Mouse (Mus musculus): ENCODE data around the gene Msantd1. TPM values are rescaled to one million over a fixed set of nuclear protein-coding genes. Genes with fewer than 3 reads are reported as not detected.
A peak's percentile ranks its signal among the peaks of the same experiment; 100 is the strongest.

Gene Msantd1
- polyA plus RNA-seq, 1 experiment from 2014 or later, result 5.5 TPM

GRCm38 (mm10) chr5:34951161-34951834, 43.5 kb downstream of the Msantd1 start:
- WGBS, result 91% methylated on average over 8 of the region's 8 CpGs
- Histone ChIP-seq H3K36me3 (ENCODE audit: control insufficient read depth, insufficient read depth, low read length) (no peaks in the 10 kb centered on the region), H3K9me3 (replicated peaks; ENCODE audit: control insufficient read depth, low read length) (no peaks in the 10 kb centered on the region), H3K27ac (ENCODE audit: low read depth, low read length) (0 out of 2 replicates have a peak overlapping the region, but pooled peaks have one; percentile 89), H3K9ac (ENCODE audit: low read length) (peak overlapping the region; percentile 99; the same call in 1 of the 2 replicates), H3K4me3 (ENCODE audit: low read depth, low read length) (peak overlapping the region; percentile 94), H3K4me1 (ENCODE audit: control insufficient read depth, insufficient read depth, low read length) (peaks cover 34% of the 10 kb centered on the region), H3K4me2 (ENCODE audit: low read length) (peak overlapping the region; percentile 80), H3K27me3 (replicated peaks; ENCODE audit: control insufficient read depth, insufficient read depth, low read length) (no peaks in the 10 kb centered on the region)
- ATAC-seq (no peak), DNase-seq (ENCODE audit: low spot score) (no peak)

DNA sequence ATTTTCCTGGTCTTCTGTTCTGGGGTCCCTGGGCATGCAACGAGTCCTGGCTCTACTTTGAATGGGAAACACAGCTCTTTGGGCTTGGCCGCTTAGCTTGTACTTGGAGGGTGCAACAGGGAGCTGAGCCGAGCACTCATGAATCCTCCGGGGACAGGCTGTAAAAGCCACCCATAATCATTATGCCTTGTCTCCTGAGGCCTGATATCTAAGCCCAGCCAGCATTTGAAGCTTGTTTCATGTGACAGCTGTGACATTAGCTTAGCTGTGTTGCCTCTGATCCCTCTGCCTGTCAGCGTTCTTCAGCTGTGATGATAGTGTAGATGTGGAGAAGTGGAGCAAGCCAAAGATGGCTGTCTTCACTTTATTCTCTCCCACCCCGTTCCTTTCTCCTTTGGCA, 46.7 kb downstream of the Msantd1 start:
- no peak overlapping the region for H3K4me3 ChIP-seq (ENCODE audit: low read depth, low read length)
- H3K9ac ChIP-seq (ENCODE audit: low read length), result peak overlapping the region; percentile 35; the same call in 1 of the 2 replicates
- no peaks in the 10 kb centered on the region for H3K36me3 ChIP-seq (ENCODE audit: control insufficient read depth, insufficient read depth, low read length)
- H3K4me1 ChIP-seq (ENCODE audit: control insufficient read depth, insufficient read depth, low read length), result peaks cover 46% of the 10 kb centered on the region
- no peak overlapping the region for H3K4me2 ChIP-seq (ENCODE audit: low read length)
- peak overlapping the region; percentile 30; the same call in 1 of the 2 replicates for H3K27ac ChIP-seq (ENCODE audit: low read depth, low read length)
- no peak for DNase-seq (ENCODE audit: low spot score)
- WGBS, result 74% methylated on average over 6 of the region's 6 CpGs
- H3K27me3 ChIP-seq (replicated peaks; ENCODE audit: control insufficient read depth, insufficient read depth, low read length), result no peaks in the 10 kb centered on the region
- H3K9me3 ChIP-seq (replicated peaks; ENCODE audit: control insufficient read depth, low read length), result no peaks in the 10 kb centered on the region
- ATAC-seq, result no peak

- ATAC-seq, result no peak
- Histone ChIP-seq H3K36me3 (ENCODE audit: control insufficient read depth, insufficient read depth, low read length) (no peaks in the 10 kb centered on the region), H3K27ac (ENCODE audit: low read depth, low read length) (0 out of 2 replicates have a peak overlapping the region, but pooled peaks have one; percentile 30), H3K9ac (ENCODE audit: low read length) (no peak overlapping the region), H3K9me3 (replicated peaks; ENCODE audit: control insufficient read depth, low read length) (no peaks in the 10 kb centered on the region), H3K27me3 (replicated peaks; ENCODE audit: control insufficient read depth, insufficient read depth, low read length) (no peaks in the 10 kb centered on the region), H3K4me3 (ENCODE audit: low read depth, low read length) (no peak overlapping the region), H3K4me1 (ENCODE audit: control insufficient read depth, insufficient read depth, low read length) (peaks cover 39% of the 10 kb centered on the region), H3K4me2 (ENCODE audit: low read length) (no peak overlapping the region)
- WGBS, result 64% methylated on average over 5 of the region's 5 CpGs
- DNase-seq (ENCODE audit: low spot score), result peak; percentile 52
Observed at GRCm38 (mm10) chr5:34955630-34956029, 47.8 kb downstream of the Msantd1 start.

GRCm38 (mm10) chr5:34956151-34956550, 48.3 kb downstream of the Msantd1 start:
- H3K36me3 ChIP-seq (ENCODE audit: control insufficient read depth, insufficient read depth, low read length), result no peaks in the 10 kb centered on the region
- no peak overlapping the region for H3K4me3 ChIP-seq (ENCODE audit: low read depth, low read length)
- ATAC-seq, result no peak
- no peak overlapping the region for H3K27ac ChIP-seq (ENCODE audit: low read depth, low read length)
- peaks cover 34% of the 10 kb centered on the region for H3K4me1 ChIP-seq (ENCODE audit: control insufficient read depth, insufficient read depth, low read length)
- WGBS, result 92% methylated on average over 7 of the region's 7 CpGs
- H3K9ac ChIP-seq (ENCODE audit: low read length), result no peak overlapping the region
- H3K27me3 ChIP-seq (replicated peaks; ENCODE audit: control insufficient read depth, insufficient read depth, low read length), result no peaks in the 10 kb centered on the region
- DNase-seq (ENCODE audit: low spot score), result no peak
- H3K9me3 ChIP-seq (replicated peaks; ENCODE audit: control insufficient read depth, low read length), result no peaks in the 10 kb centered on the region
- no peak overlapping the region for H3K4me2 ChIP-seq (ENCODE audit: low read length)

- DNase-seq (ENCODE audit: low spot score) (peak; percentile 61), ATAC-seq (peak; percentile 49; the same call in 1 of the 2 replicates)
- 85% methylated on average over 2 of the region's 2 CpGs for WGBS
- Histone ChIP-seq H3K4me3 (ENCODE audit: low read depth, low read length) (no peak overlapping the region), H3K36me3 (ENCODE audit: control insufficient read depth, insufficient read depth, low read length) (no peaks in the 10 kb centered on the region), H3K4me2 (ENCODE audit: low read length) (no peak overlapping the region), H3K27me3 (replicated peaks; ENCODE audit: control insufficient read depth, insufficient read depth, low read length) (no peaks in the 10 kb centered on the region), H3K27ac (ENCODE audit: low read depth, low read length) (no peak overlapping the region), H3K9ac (ENCODE audit: low read length) (no peak overlapping the region), H3K9me3 (replicated peaks; ENCODE audit: control insufficient read depth, low read length) (no peaks in the 10 kb centered on the region), H3K4me1 (ENCODE audit: control insufficient read depth, insufficient read depth, low read length) (peaks cover 29% of the 10 kb centered on the region)
Observed at GRCm38 (mm10) chr5:34957015-34957414, 49.2 kb downstream of the Msantd1 start.

DNA sequence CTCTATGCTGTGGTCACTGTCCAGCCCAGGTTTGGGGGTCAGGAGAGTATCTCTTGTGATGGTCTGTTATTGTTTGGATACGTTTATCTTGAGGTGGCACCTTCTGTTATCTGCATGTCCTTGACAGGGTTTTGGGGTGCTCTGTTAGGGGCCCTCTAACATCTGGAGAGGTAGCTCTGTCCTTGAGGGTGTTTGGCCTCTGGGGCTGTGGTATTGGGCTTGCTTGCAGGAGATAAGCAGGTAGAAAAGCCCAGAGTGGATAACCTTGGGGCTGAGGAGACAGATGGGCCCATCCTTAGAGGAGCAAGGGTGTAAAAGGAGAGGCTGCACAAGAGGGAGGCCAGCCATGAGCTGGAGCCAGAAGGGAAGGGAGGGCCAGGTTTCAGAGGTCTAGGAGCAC, 52.2 kb downstream of the Msantd1 start:
- Histone ChIP-seq H3K9me3 (replicated peaks; ENCODE audit: control insufficient read depth, low read length) (no peaks in the 10 kb centered on the region), H3K9ac (ENCODE audit: low read length) (no peak overlapping the region), H3K36me3 (ENCODE audit: control insufficient read depth, insufficient read depth, low read length) (peaks cover 7% of the 10 kb centered on the region), H3K27ac (ENCODE audit: low read depth, low read length) (no peak overlapping the region), H3K4me3 (ENCODE audit: low read depth, low read length) (no peak overlapping the region), H3K27me3 (replicated peaks; ENCODE audit: control insufficient read depth, insufficient read depth, low read length) (no peaks in the 10 kb centered on the region), H3K4me1 (ENCODE audit: control insufficient read depth, insufficient read depth, low read length) (peaks cover 26% of the 10 kb centered on the region), H3K4me2 (ENCODE audit: low read length) (no peak overlapping the region)
- WGBS, result 90% methylated on average over 1 of the region's 1 CpGs
- ATAC-seq (no peak), DNase-seq (ENCODE audit: low spot score) (no peak)

GRCm38 (mm10) chr5:34965531-34965930, 57.7 kb downstream of the Msantd1 start:
- Histone ChIP-seq H3K27ac (ENCODE audit: low read depth, low read length) (no peak overlapping the region), H3K36me3 (ENCODE audit: control insufficient read depth, insufficient read depth, low read length) (peaks cover 50% of the 10 kb centered on the region), H3K27me3 (replicated peaks; ENCODE audit: control insufficient read depth, insufficient read depth, low read length) (no peaks in the 10 kb centered on the region), H3K9me3 (replicated peaks; ENCODE audit: control insufficient read depth, low read length) (no peaks in the 10 kb centered on the region), H3K4me1 (ENCODE audit: control insufficient read depth, insufficient read depth, low read length) (no peaks in the 10 kb centered on the region), H3K4me3 (ENCODE audit: low read depth, low read length) (no peak overlapping the region), H3K4me2 (ENCODE audit: low read length) (no peak overlapping the region), H3K9ac (ENCODE audit: low read length) (no peak overlapping the region)
- ATAC-seq (no peak), DNase-seq (ENCODE audit: low spot score) (no peak)
- 93% methylated on average over 12 of the region's 12 CpGs for WGBS

- H3K27ac ChIP-seq (ENCODE audit: low read depth, low read length), result no peak overlapping the region
- no peak overlapping the region for H3K4me3 ChIP-seq (ENCODE audit: low read depth, low read length)
- H3K4me2 ChIP-seq (ENCODE audit: low read length), result no peak overlapping the region
- no peaks in the 10 kb centered on the region for H3K4me1 ChIP-seq (ENCODE audit: control insufficient read depth, insufficient read depth, low read length)
- no peaks in the 10 kb centered on the region for H3K27me3 ChIP-seq (replicated peaks; ENCODE audit: control insufficient read depth, insufficient read depth, low read length)
- DNase-seq (ENCODE audit: low spot score) (no peak), ATAC-seq (no peak)
- no peak overlapping the region for H3K9ac ChIP-seq (ENCODE audit: low read length)
- WGBS, result 80% methylated on average over 5 of the region's 5 CpGs
- H3K36me3 ChIP-seq (ENCODE audit: control insufficient read depth, insufficient read depth, low read length), result peaks cover 73% of the 10 kb centered on the region
- H3K9me3 ChIP-seq (replicated peaks; ENCODE audit: control insufficient read depth, low read length), result no peaks in the 10 kb centered on the region
Observed at GRCm38 (mm10) chr5:34968386-34968785, 60.6 kb downstream of the Msantd1 start.

DNA sequence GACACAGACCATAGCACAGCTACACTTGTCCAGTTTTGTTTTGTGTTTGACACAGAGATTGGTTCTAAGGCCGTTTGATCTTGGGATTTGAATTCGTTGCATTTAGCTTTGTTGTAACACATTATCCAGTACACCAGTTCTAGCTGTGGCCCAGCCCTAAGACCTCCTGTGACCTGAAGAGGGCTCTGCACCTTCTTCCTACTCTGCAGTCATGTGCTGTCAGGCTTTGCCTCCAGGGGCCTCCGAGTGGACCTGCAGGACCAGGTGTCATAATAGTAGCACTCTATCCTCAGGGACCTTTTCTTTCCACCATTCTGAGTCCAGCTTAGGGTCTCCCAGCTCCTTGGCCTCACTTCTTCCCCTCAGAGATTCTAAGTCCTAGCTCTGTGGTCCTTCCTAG, 64.7 kb downstream of the Msantd1 start:
- ATAC-seq (no peak), DNase-seq (ENCODE audit: low spot score) (no peak)
- no peak overlapping the region for H3K4me2 ChIP-seq (ENCODE audit: low read length)
- no peaks in the 10 kb centered on the region for H3K4me1 ChIP-seq (ENCODE audit: control insufficient read depth, insufficient read depth, low read length)
- no peaks in the 10 kb centered on the region for H3K27me3 ChIP-seq (replicated peaks; ENCODE audit: control insufficient read depth, insufficient read depth, low read length)
- 88% methylated on average over 3 of the region's 3 CpGs for WGBS
- H3K4me3 ChIP-seq (ENCODE audit: low read depth, low read length), result no peak overlapping the region
- no peaks in the 10 kb centered on the region for H3K9me3 ChIP-seq (replicated peaks; ENCODE audit: control insufficient read depth, low read length)
- H3K9ac ChIP-seq (ENCODE audit: low read length), result no peak overlapping the region
- peaks cover 74% of the 10 kb centered on the region for H3K36me3 ChIP-seq (ENCODE audit: control insufficient read depth, insufficient read depth, low read length)
- no peak overlapping the region for H3K27ac ChIP-seq (ENCODE audit: low read depth, low read length)

All from forebrain, embryonic 14.5 days (tissue).